Mouse (Mus musculus): Measurements from ENCODE around the gene Phka2. TPM values are rescaled to one million over a fixed set of nuclear protein-coding genes. Genes with fewer than 3 reads are reported as not detected.

Gene Phka2
- 19.0 and 19.2 TPM in 2 replicates for polyA plus RNA-seq (2012; rRNA removed)

DNA sequence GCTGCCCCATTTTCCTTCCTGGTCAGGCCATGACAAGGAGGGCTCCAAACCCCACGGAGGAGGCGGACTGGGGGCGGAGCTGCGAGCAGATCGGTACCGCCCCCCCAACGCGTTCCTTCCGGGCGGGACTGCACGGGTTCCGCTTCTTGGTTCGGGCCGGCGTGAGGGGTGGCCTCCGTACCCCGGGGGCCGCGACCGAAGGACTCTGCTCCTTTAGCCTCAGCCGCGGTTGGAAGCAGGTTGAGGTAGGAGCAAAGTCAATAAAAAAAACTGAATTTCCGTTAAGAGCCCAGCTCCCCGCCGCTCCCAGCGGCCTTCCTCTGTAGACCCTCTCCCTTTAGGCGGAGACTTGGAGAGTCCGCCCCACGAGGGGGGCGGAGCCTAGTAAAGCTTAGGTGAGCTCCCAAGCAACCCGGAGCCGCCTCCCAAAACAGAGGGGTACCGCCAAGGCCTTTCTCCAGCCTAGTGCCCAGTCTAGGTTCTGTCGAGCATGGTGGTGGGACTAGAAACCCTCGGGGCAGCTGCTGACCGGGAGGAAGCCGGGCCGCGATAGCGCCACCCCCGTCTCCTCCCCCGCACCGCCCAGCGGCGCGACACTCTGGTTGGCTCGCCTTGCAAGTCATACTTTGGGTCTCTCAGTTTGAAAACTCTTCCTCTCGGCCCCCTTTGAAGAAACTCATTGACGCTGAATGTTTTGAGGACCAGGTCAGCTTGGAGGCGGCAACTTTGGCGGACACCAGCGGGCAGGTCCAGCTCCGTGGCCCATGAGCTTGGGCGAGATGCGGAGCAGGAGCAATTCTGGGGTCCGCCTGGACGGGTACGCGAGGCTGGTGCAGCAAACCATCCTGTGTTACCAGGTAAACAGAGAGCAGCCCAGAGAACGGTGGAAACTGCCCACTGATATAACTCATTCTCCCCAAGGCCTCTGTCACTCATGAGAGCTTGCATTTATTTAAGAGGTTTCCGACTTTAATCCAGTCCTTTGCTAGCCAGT, at the start of gene Phka2:
Gene Phka2, plus strand, starts transcription at position 119 of the 994 bp plus-strand sequence.

Other genes with a start within 250 kb of the Phka2 start
- 1.6 and 3.9 TPM in 2 replicates for gene Adgrg2, start 111.5 kb upstream of the Phka2 start, polyA plus RNA-seq (2012; rRNA removed)
- not detected in 2 replicates for gene Ppef1, start 233.6 kb downstream of the Phka2 start, polyA plus RNA-seq (2012; rRNA removed)